Comparison of ENCODE assay signal across 30 mouse cellular contexts in the genomic region with DNA sequence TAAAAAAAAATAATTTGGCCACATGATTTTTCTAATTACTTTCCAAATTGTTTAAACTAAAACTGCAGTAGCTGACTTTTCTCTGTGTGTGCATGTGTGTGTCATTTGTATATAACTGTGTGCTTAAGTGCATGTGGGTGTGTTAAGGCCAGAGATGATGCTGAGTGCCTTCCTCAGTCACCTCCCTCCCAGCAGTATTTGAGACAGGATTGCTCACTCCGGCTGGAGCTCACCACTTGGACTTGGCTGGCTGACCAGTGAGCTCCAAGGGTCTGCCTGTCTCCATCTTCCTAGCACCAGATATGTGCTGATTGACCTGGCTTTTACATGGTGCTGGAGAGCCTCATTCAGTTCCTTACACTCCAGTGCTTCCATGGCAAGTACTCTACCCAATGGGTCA.
"Had no signal": no experiment of that assay in that cellular context is flagged by ENCODE, and none has a peak within 500 bp of the region (broad histone marks: within the 10 kb centered on the region; RNA-seq: fewer than 3 reads in every experiment).

No protein-coding gene starts in this region.

- DNase-seq: left cerebral cortex, postnatal 4 days; liver; liver, embryonic 13.5 days; liver, postnatal 0 days; lung, adult 18-20 months; lung, adult 2 months; lung, embryonic 14.5 days; lung, postnatal 10 days; lung, postnatal 14 days; lung, postnatal 36 days; lung, postnatal 4 days; midbrain, embryonic 14.5 days had no signal

- H3K4me2 ChIP-seq: limb, embryonic 12.5 days; limb, embryonic 13.5 days; limb, embryonic 15.5 days; liver, embryonic 11.5 days; liver, embryonic 12.5 days; liver, embryonic 13.5 days; liver, embryonic 15.5 days; lung, embryonic 14.5 days; lung, embryonic 15.5 days; midbrain, embryonic 12.5 days; midbrain, embryonic 15.5 days; neural tube, embryonic 12.5 days had no signal

- H3K9me3 ChIP-seq: limb, embryonic 10.5 days; limb, embryonic 12.5 days; limb, embryonic 13.5 days; limb, embryonic 15.5 days; liver, embryonic 12.5 days; liver, embryonic 13.5 days; liver, embryonic 15.5 days; lung, embryonic 15.5 days; megakaryocyte, embryonic 14.5 days; midbrain, embryonic 10.5 days; midbrain, embryonic 12.5 days; midbrain, embryonic 15.5 days; neural tube, embryonic 12.5 days had no signal

- H3K27ac ChIP-seq: limb, embryonic 10.5 days; limb, embryonic 12.5 days; limb, embryonic 13.5 days; limb, embryonic 15.5 days; liver, embryonic 12.5 days; liver, embryonic 13.5 days; liver, embryonic 14.5 days; liver, embryonic 15.5 days; lung, embryonic 15.5 days; macrophage; midbrain, embryonic 10.5 days; midbrain, embryonic 12.5 days; midbrain, embryonic 15.5 days; neural tube, embryonic 12.5 days had no signal

- H3K4me3 ChIP-seq: limb, embryonic 10.5 days; limb, embryonic 12.5 days; limb, embryonic 13.5 days; limb, embryonic 15.5 days; liver, embryonic 12.5 days; liver, embryonic 13.5 days; liver, embryonic 15.5 days; lung, embryonic 15.5 days; megakaryocyte, embryonic 14.5 days; midbrain, embryonic 10.5 days; midbrain, embryonic 12.5 days; midbrain, embryonic 15.5 days; myocyte; neural tube, embryonic 12.5 days had no signal

- H3K36me3 ChIP-seq: limb, embryonic 10.5 days; limb, embryonic 12.5 days; liver, embryonic 12.5 days; liver, embryonic 13.5 days; liver, embryonic 15.5 days; lung, embryonic 15.5 days; midbrain, embryonic 10.5 days; midbrain, embryonic 12.5 days; midbrain, embryonic 15.5 days; neural tube, embryonic 12.5 days had no signal

- H3K27me3 ChIP-seq: limb, embryonic 12.5 days; limb, embryonic 13.5 days; limb, embryonic 15.5 days; liver, embryonic 12.5 days; liver, embryonic 13.5 days; liver, embryonic 15.5 days; lung, embryonic 15.5 days; megakaryocyte, embryonic 14.5 days; midbrain, embryonic 12.5 days; midbrain, embryonic 15.5 days; neural tube, embryonic 12.5 days had no signal

- H3K4me1 ChIP-seq: limb, embryonic 10.5 days; limb, embryonic 12.5 days; limb, embryonic 13.5 days; limb, embryonic 15.5 days; lung, embryonic 15.5 days; midbrain, embryonic 10.5 days; midbrain, embryonic 12.5 days; midbrain, embryonic 15.5 days; neural tube, embryonic 12.5 days had no signal

- ATAC-seq: liver, embryonic 12.5 days; liver, postnatal 0 days; lung, postnatal 0 days; midbrain, embryonic 15.5 days; midbrain, embryonic 16.5 days had no signal

- H3K9ac ChIP-seq: limb, embryonic 12.5 days; limb, embryonic 13.5 days; limb, embryonic 15.5 days; liver, embryonic 12.5 days; liver, embryonic 13.5 days; liver, embryonic 14.5 days; liver, embryonic 15.5 days; liver, postnatal 0 days; lung, embryonic 14.5 days; lung, embryonic 15.5 days; midbrain, embryonic 12.5 days; midbrain, embryonic 15.5 days; neural tube, embryonic 12.5 days had no signal
